Mouse (Mus musculus) testis, adult 2 months (tissue): Measurements from ENCODE around the gene Kirrel3. TPM values are rescaled to one million over a fixed set of nuclear protein-coding genes. Genes with fewer than 3 reads are reported as not detected.

ENCODE experiments used
- H3K27ac ChIP-seq: fragments of 200-500 bp; 2 replicates; pipeline ENCODE4 v1.5.1; 2012; ENCODE audit warnings: low read depth, low read length; ENCODE audit not compliant: control insufficient read depth, insufficient read depth
- H3K27me3 ChIP-seq: fragments of 200-500 bp; 2 replicates; pipeline ENCODE4 v1.6.1; 2012; ENCODE audit warnings: mild to moderate bottlenecking, low read length, moderate library complexity; ENCODE audit not compliant: control insufficient read depth, insufficient read depth
- H3K36me3 ChIP-seq: fragments of 200-500 bp; 2 replicates; pipeline ENCODE4 v1.6.1; 2012; ENCODE audit warnings: mild to moderate bottlenecking, low read length; ENCODE audit not compliant: control insufficient read depth, insufficient read depth
- H3K4me1 ChIP-seq: fragments of 200-500 bp; 2 replicates; pipeline ENCODE4 v1.6.1; 2012; ENCODE audit warnings: low read length; ENCODE audit not compliant: control insufficient read depth, insufficient read depth
- H3K4me3 ChIP-seq: fragments of 200-500 bp; 2 replicates; pipeline ENCODE4 v1.5.1; 2012; ENCODE audit warnings: low read depth, mild to moderate bottlenecking, low read length, moderate library complexity, mixed read lengths; ENCODE audit not compliant: control insufficient read depth
- CTCF ChIP-seq: fragments of 200-500 bp; IDR thresholded peaks from 2 replicates; pipeline ENCODE4 v1.5.1; 2012; ENCODE audit warnings: low read depth, mild to moderate bottlenecking, inconsistent platforms, low read length, moderate library complexity; ENCODE audit not compliant: control insufficient read depth, insufficient read depth, insufficient replicate concordance
- POLR2A ChIP-seq: fragments of 200-500 bp; IDR thresholded peaks from 2 replicates; pipeline ENCODE4 v1.6.1; 2012; ENCODE audit warnings: low read depth, mild to moderate bottlenecking, inconsistent platforms, low read length, moderate library complexity; ENCODE audit not compliant: control insufficient read depth
- polyA plus RNA-seq: library from polyadenylated mRNA; depleted of rRNA; stranded (reverse); fragments of >200 nt; gene quantifications from 2 replicates; pipeline ENCODE4 v1.2.3, GENCODE M21; 2012

Gene Kirrel3
- polyA plus RNA-seq, 1 experiment: 0.10 TPM

DNA sequence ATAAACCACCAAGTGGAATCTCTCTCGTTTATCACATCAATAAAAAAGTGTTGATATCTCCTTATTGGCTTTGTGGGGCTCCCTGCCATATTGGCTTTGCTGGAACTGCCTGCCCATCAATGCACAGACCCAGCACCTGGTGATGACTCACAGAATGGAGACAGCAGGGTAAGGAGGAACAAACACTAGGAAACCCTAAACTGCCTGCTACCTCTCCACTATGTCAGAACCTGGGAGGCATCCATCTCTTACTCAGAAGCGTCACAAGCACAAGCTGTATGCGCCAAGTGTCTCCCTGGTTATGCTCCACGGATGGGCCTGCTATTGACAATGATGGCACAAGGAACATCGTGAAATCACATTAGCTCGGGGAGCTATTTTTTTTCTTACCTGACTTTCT is 33.2 kb downstream of the Kirrel3 start:
- no peaks in the 10 kb centered on the region for H3K36me3 ChIP-seq
- no peaks in the 10 kb centered on the region for H3K4me1 ChIP-seq
- TF ChIP-seq CTCF: no peak
- no peak for TF ChIP-seq POLR2A
- H3K27ac ChIP-seq: no peak overlapping the region
- H3K27me3 ChIP-seq: no peaks in the 10 kb centered on the region
- H3K4me3 ChIP-seq: no peak overlapping the region

DNA sequence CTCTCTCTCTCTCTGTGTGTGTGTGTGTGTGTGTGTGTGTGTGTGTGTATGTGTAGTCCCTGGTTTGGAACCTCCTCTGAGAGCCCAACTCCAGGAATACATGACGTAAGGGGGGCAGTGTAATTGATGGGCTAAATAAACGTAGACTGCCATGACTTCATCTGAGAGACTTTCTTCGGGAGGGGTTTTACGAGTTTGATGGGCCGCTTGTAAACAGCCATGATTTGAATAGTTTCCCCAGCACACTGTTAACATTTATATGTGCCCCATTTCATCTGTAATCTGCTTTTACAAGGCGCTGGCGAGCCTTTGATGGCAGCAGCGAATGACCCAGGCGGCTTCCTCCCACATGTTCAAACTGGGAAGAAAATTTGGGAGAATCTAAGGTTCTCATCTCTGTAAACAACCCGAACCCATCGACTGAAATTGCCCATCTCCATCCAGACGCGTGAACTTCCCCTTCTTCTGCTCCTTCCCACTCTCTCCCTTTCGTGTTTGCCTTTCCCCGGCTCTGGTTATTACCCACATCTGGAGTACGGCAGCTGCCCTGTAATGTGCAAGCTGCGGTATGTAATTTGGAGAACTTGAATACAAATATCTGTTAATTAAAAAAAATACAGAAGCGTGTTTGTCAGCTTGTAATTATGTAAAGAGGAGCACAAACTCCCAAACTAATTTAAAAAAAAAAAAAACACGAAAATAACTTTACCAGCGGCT is 34.7 kb downstream of the Kirrel3 start:
- no peaks in the 10 kb centered on the region for H3K36me3 ChIP-seq

DNA sequence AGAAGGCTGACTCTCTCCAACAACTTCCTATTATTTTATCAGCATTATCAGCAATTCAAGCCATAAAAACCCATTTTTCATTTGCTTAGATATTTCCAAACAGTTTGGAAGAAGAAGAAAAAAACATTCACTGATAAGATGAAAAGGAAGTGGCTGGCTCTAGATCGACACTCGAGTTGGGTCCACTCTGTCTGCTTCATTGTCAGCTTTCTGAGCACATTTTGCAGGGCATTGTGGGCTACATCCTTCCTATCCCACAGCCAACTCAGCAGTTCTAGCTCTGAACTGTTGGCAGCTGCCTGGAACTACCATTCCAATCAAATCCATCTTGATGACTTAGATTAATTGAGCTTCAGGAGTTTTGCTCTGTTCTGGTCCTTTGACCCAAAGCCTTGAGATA is 40.0 kb downstream of the Kirrel3 start:
- no peak overlapping the region for H3K27ac ChIP-seq
- H3K4me1 ChIP-seq: no peaks in the 10 kb centered on the region
- no peaks in the 10 kb centered on the region for H3K36me3 ChIP-seq
- no peaks in the 10 kb centered on the region for H3K27me3 ChIP-seq
- TF ChIP-seq CTCF: no peak
- no peak for TF ChIP-seq POLR2A
- no peak overlapping the region for H3K4me3 ChIP-seq

More for the DNA sequence above, 34.7 kb downstream of the Kirrel3 start:
- Histone ChIP-seq H3K27ac (no peak overlapping the region), H3K4me1 (no peaks in the 10 kb centered on the region), H3K27me3 (no peaks in the 10 kb centered on the region), H3K4me3 (no peak overlapping the region)
- TF ChIP-seq CTCF: no peak
- TF ChIP-seq POLR2A: no peak

DNA sequence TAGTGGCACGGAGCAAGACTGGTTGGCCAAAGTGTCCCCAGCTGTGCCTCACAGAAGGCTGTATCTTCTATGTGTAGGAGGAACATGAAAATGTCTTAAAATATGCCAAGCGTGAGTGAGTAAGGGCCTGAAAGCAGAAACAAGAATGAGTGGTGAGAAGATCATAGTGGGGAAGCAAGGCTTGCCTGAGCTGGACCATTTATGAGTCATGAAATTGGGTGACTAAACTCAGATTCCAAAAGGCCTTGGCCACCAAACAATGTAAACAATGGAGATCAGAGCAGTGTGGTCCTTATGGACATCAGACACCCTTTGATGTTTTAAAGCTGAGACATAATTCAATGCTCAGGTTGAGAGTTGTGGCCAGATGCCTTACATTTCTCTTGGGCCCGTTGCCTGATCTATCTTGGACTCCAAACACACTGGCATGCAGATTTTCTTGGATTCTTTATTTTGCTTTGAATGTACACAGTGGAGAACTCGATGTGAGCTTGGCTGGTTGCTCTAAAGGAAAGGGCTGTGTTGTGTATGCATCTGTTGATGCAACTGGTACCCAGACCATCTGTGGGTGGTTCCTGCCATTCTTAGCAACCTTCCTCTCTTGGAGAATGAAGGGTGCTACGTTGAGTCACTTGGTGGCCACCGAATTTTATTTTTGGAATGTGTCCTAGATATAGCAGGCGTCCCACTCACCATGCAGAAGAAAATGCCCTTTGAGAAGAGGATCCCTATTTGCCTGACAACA is 53.1 kb downstream of the Kirrel3 start:
- H3K27ac ChIP-seq: no peak overlapping the region
- no peaks in the 10 kb centered on the region for H3K4me1 ChIP-seq
- no peaks in the 10 kb centered on the region for H3K27me3 ChIP-seq
- H3K4me3 ChIP-seq: no peak overlapping the region
- H3K36me3 ChIP-seq: no peaks in the 10 kb centered on the region
- no peak for TF ChIP-seq POLR2A

DNA sequence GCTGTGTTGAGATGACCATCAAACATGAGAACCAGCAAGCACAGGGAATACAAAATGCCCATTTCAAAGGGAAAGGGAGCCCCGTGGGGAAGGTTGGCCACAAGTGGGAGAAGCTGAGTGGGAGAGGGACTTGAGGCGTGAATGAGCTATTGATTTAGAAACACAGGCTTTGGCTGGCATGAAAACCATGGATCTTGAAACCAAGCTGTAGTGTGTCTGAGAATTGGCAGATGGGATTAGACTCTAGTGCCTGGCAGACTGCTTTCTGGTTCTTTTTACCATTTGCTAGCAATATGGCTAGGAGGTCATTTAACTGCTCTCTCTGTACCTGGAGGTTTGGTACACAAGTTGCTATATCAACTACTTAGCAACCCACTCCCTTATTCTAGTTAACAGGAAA is 56.2 kb downstream of the Kirrel3 start:
- H3K4me1 ChIP-seq: no peaks in the 10 kb centered on the region
- TF ChIP-seq CTCF (no peak), POLR2A (no peak)
- no peak overlapping the region for H3K4me3 ChIP-seq
- H3K36me3 ChIP-seq: no peaks in the 10 kb centered on the region
- H3K27ac ChIP-seq: no peak overlapping the region
- no peaks in the 10 kb centered on the region for H3K27me3 ChIP-seq

DNA sequence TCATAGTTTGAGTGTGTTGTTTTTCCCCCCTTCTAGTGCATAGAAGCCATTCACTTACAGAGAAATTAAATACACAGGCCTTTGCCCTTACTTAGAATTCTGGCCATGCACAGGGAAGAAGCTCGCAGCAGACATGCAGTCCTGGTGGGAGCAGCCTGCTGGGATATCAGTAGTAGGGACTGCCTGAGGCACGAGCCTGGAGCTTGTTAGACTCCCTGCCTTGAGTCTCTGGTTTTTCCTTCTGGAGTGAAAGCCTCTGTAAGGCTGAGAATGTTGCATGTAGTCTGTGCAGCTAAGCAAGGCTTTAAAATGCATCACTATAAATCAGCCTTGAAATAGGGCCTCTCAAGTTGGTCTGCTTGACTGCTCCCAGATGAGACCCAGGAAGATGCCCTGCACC is 70.0 kb downstream of the Kirrel3 start:
- H3K27ac ChIP-seq: no peak overlapping the region
- no peaks in the 10 kb centered on the region for H3K4me1 ChIP-seq
- H3K36me3 ChIP-seq: no peaks in the 10 kb centered on the region
- no peaks in the 10 kb centered on the region for H3K27me3 ChIP-seq
- no peak overlapping the region for H3K4me3 ChIP-seq
- TF ChIP-seq CTCF (no peak), POLR2A (no peak)

DNA sequence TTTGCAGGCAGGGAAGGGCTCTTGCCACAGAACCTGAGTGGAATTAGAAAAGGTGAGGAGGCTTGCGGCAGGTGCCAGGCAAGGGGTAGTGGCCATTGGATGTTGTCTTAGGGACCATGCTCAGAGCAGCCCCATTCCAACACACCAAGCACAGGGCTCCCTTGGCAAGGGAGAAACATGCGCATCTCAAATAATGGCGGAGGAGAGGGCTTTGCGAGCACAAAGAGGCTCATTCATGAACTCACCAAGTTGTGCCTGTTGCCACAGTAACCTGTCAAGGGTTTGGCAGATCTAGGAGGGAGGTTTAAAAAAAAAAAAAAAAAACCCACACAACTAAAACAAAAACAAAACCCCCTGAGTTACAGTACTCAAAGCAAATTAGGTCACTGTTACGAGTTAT is 72.2 kb downstream of the Kirrel3 start:
- TF ChIP-seq CTCF (no peak), POLR2A (no peak)
- Histone ChIP-seq H3K36me3 (no peaks in the 10 kb centered on the region), H3K27ac (no peak overlapping the region)

More for the DNA sequence above, 72.2 kb downstream of the Kirrel3 start:
- H3K27me3 ChIP-seq: no peaks in the 10 kb centered on the region
- no peaks in the 10 kb centered on the region for H3K4me1 ChIP-seq
- no peak overlapping the region for H3K4me3 ChIP-seq
